Comparison of ENCODE assay signal across 7 mouse cellular contexts in the genomic region with DNA sequence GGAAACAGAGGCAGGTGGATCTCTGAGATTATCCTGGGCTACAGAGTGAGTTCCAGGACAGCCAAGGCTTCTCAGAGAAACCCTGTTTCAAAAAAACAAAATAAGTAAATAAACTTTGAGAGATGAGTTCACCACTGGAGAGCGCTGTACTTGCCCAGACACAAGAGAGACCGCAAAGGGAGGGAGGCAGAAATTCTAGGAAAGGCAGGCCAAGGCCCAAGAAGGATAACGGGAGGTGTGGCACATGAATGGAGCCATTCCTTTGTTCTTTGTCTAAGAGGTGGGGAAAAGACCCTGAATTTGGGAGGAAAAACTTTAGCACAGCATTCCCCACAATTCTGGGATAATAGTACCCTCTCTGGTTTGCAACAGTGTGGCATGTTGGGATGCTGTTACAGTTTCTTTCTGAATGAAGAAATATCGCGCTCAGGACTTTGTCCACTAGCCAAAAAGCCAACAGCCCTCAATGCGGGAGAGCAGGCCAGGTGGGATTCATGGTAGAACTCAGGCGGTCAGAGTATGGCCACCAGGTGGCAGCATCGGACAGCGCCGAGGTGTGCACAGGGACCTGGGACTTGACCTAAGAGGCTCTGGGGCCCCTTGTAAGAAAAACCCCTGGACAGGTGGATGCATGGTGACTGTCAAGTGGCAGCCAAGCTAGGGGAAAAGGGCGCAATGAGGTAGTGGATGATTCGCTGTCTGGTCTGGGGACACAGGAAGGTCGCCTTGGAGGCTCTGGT. TPM values are rescaled to one million over a fixed set of nuclear protein-coding genes. Genes with fewer than 3 reads are reported as not detected.
DNase-seq lines count a peak whose midpoint lies in the region; ATAC-seq lines count a peak whose summit lies in the region.

No protein-coding gene starts in this region.

- ATAC-seq in megakaryocyte, adult 5-6 weeks (ENCODE audit: poor library complexity, severe bottlenecking), result peak; percentile 67

- peak; percentile 43 for DNase-seq in CD8-positive naive resting alpha-beta T cell, adult 2 months (ENCODE audit: low read depth in 2 of 2, low spot score in 2 of 2)
- peak; percentile 2 for DNase-seq in MEL-GATA-1-ER (ENCODE audit: extremely low read depth, low read depth)
- peak; percentile 38 for DNase-seq in cerebellum, adult 8-10 months
- peak; percentile 18 for DNase-seq in gastrocnemius, postnatal 25 days
- DNase-seq in layer of hippocampus, postnatal 14 days (ENCODE audit: low spot score in 2 of 2), result peak; percentile 33 to 47
- peak; percentile 46 to 75 for DNase-seq in spleen, postnatal 10 days (ENCODE audit: low spot score in 2 of 2)

RNA-seq across cellular contexts. Expression of a gene that starts 49.9 kb away (rescaled TPM):
- not detected for total RNA-seq in gastrocnemius, postnatal 25 days (2021)
- total RNA-seq in layer of hippocampus, postnatal 14 days (2021), result not detected
- not detected in 2 replicates for total RNA-seq in megakaryocyte, adult 5-6 weeks (2015)
- total RNA-seq in megakaryocyte, adult 5-6 weeks (2017), result not detected in 2 replicates

Comparison
In these comparisons a context has a peak if more than half of its experiments do, and no peak if none do; other contexts are left out.
1. Peak in every context shown above with its lines: DNase-seq and ATAC-seq.
2. DNase-seq: peak in every context shown above with its lines; median percentile 60 in spleen, postnatal 10 days; 43 in CD8-positive naive resting alpha-beta T cell, adult 2 months; 40 in layer of hippocampus, postnatal 14 days; 38 in cerebellum, adult 8-10 months; 18 in gastrocnemius, postnatal 25 days; 2 in MEL-GATA-1-ER.